Mouse (Mus musculus): ENCODE measurements around the gene Anp32e. TPM values are rescaled to one million over a fixed set of nuclear protein-coding genes. Genes with fewer than 3 reads are reported as not detected.
A peak's percentile ranks its signal among the peaks of the same experiment; 100 is the strongest.

Anp32e gene
- polyA plus RNA-seq (2012; rRNA removed) (39.5 and 104 TPM in 2 replicates), polyA plus RNA-seq (2014; fragmentation: Nextera tagmentation; extraction: Ambion mirVana) (39.5 and 45.3 TPM in 2 replicates)

DNA sequence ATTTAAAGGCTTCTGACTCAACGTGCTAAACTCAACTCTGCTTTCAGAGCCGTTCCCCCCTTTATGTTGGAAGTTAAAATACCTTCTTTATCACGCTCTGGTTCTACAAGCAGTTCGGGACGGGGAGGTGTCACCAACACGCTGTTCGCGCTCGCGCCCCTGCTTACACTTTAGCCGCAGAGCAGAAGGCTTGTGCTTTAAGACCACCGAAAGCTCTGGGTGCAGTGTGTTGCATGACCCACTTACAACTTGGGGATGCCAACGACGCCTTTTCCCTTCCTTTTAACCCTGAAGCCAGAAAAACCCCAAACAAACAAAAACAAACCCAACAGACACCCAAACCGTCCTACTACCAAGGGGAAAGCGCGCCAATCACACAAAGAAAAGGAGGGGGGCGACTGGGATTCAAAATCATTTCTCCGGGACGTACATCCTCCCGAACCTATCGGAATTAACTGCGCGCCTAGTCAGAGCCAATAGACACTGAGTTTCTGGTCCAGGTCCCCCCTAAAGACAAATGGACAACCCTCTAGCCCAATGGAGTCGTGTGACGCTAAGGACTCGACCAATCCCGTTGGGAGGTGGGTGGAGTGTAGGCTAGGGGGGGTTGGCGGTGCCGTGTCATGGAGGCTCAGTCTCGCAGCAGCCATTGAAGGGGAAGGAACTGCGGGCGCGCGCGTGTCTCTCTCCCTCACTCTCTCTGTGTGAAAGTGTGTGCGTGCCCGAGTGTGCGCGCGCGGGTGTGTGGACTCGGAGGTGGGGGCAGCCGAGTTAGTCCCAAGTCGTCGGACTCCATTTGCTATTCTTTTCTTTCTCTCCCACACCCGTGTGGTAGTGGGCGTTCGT is at the start of gene Anp32e:
Gene Anp32e (plus strand): TSS at position 589 of the 846 bp plus-strand sequence.
- peaks cover 4% of the 10 kb centered on the region for H3K36me3 ChIP-seq (replicated peaks; ENCODE audit: control insufficient read depth, insufficient read depth, low read depth)
- H3K4me3 ChIP-seq (ENCODE audit: insufficient read depth in 1 of 2, low read depth in 2 of 2, low read length in 2 of 2), result peak within 1 kb of the TSS; percentile 96 to 99
- H3K27ac ChIP-seq, result peak within 1 kb of the TSS; percentile 93
- under 1% methylated on average over 49 of the region's 49 CpGs for WGBS (ENCODE audit: insufficient replicate concordance)
- no peaks in the 10 kb centered on the region for H3K27me3 ChIP-seq (ENCODE audit: control insufficient read depth, insufficient read depth, low read length)
- H3K4me2 ChIP-seq (ENCODE audit: low read depth), result peak within 1 kb of the TSS; percentile 92
- peak; percentile 99 to 100 (median 100) for DNase-seq (ENCODE audit: low read depth in 3 of 3, low spot score in 3 of 3)
- H3K9ac ChIP-seq (replicated peaks), result peak within 1 kb of the TSS; percentile 100
- TF ChIP-seq EP300 (IDR thresholded peaks at IDR 0.05; ENCODE audit: low read depth) (peak; percentile 54; the same call in 1 of the 2 replicates), CTCF (IDR thresholded peaks at IDR 0.05; ENCODE audit: low read depth) (no peak)
- no peaks in the 10 kb centered on the region for H3K9me3 ChIP-seq (ENCODE audit: control insufficient read depth, low read length)
- ATAC-seq (ENCODE audit: insufficient read depth), result peak; percentile 99
- H3K4me1 ChIP-seq (replicated peaks; ENCODE audit: control insufficient read depth in 2 of 2, insufficient read depth in 2 of 2, low read length in 1 of 2), result peaks cover 14 to 19% of the 10 kb centered on the region in 2 experiments

DNA sequence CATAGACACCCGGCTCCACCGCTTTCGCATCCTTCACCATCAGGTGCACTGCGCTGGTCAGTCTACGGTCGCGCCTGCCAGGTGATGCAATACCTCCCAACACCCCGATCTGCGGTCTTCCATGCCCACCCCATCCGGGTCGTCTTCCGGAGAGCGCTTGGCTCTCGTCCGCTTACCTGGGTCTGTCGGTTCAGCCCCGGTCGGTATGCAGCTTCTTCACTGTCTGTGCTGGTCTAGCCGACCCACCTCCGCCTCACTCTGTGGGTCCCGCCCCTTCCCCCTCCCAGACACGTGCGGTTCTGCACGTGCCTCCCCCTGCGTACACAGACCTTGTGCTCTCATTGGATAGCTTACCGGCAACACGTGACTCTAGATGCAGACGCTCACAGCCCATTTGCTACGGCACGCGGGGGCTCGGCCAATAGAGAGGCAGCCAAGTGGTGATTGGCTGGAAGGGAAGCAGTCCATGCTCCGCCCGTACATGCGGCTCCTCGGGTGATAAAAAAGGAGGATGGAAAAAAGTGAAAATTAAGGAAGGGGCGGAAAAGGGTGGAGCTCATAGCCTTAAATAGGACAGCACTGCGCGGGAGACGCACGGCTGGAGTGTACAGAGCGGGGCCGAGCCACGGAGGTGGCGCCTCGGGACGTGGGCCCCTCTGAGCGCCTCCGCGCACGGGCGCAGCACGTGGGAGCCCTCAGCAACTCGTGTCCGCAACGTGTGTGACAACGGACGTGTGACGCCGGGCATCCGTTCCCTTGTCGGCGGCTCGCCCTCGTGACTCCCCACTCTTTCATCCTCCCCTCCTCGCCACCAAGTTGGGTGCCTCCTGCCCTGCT is 46.8 kb upstream of the Anp32e start, which contains the start of gene Ciart:
Gene Ciart (minus strand): TSS at position 273 of the 837 bp plus-strand sequence.
- TF ChIP-seq CTCF (IDR thresholded peaks at IDR 0.05; ENCODE audit: low read depth) (no peak), EP300 (IDR thresholded peaks at IDR 0.05; ENCODE audit: low read depth) (no peak)
- peak within 1 kb of the TSS; percentile 86 for H3K4me2 ChIP-seq (ENCODE audit: low read depth)
- no peak within 1 kb of the TSS; the same call in none of the 2 replicates for H3K9ac ChIP-seq (replicated peaks)
- H3K9me3 ChIP-seq (ENCODE audit: control insufficient read depth, low read length), result no peaks in the 10 kb centered on the region
- peak within 1 kb of the TSS; percentile 42 to 49 for H3K4me3 ChIP-seq (ENCODE audit: insufficient read depth in 1 of 2, low read depth in 2 of 2, low read length in 2 of 2)
- ATAC-seq (ENCODE audit: insufficient read depth) (peak; percentile 95), DNase-seq (ENCODE audit: low read depth in 3 of 3, low spot score in 3 of 3) (peak; percentile 79 to 82 (median 82))
- no peaks in the 10 kb centered on the region for H3K36me3 ChIP-seq (replicated peaks; ENCODE audit: control insufficient read depth, insufficient read depth, low read depth)
- under 1% methylated on average over 66 of the region's 66 CpGs for WGBS (ENCODE audit: insufficient replicate concordance)
- peaks cover 9 to 12% of the 10 kb centered on the region in 2 experiments for H3K4me1 ChIP-seq (replicated peaks; ENCODE audit: control insufficient read depth in 2 of 2, insufficient read depth in 2 of 2, low read length in 1 of 2)
- no peak within 1 kb of the TSS for H3K27ac ChIP-seq
- peaks cover 10% of the 10 kb centered on the region for H3K27me3 ChIP-seq (ENCODE audit: control insufficient read depth, insufficient read depth, low read length)

DNA sequence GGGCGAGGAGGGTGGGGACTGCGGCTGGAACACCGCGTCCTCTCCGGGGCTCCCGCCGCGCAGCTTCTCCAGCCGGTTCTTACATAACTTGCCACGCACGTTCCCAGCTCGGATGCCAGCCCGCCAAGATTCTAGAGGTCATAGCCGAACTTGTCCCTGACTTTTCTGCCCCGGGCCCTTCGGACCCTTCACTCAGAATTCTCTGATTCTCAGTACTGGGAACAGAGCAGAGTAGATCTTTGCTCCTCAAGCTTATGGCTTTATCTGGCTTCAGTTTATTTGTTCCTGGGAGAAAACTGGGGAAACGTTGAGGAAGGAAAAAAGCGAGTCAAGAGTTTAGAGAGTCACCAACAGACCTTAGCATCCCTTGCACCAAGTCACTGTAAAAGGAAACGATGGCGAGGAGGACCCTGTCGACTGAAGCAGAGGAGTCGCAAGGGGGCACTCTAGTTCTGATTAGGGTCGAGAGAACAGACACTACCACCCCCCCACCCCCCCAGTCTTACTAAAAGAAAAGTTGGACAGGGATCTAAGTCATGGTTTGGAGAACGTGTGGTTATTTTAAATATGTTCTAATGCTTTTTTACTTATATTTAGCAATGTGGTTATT is 46.1 kb upstream of the Anp32e start:
- no peak overlapping the region; the same call in 1 of the 2 replicates for H3K9ac ChIP-seq (replicated peaks)

DNA sequence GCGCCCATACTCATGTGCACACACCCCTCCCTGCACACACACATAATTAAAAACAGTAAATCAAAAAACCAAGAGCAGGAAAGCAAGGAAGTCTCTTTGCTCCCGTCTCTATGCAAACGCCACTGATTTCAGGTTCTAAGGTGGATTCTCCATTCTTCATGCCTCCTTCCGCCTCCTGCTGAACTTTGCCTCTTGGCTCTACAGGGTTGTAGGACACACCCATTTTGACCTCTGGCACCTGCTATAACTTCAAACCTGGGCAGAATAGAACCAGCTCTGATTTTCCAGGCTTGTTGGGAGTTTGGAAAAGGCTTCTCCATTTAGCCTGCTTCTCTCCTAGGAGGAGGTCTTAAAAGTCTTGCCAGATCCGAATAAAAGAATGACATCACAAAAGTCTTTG is 44.6 kb upstream of the Anp32e start:
- ATAC-seq (ENCODE audit: insufficient read depth), result no peak
- no peak overlapping the region for H3K9ac ChIP-seq (replicated peaks)
- H3K4me2 ChIP-seq (ENCODE audit: low read depth), result no peak overlapping the region
- no peak overlapping the region for H3K27ac ChIP-seq
- no peaks in the 10 kb centered on the region for H3K9me3 ChIP-seq (ENCODE audit: control insufficient read depth, low read length)
- no peak for DNase-seq (ENCODE audit: low read depth in 3 of 3, low spot score in 3 of 3)
- peaks cover 9 to 12% of the 10 kb centered on the region in 2 experiments for H3K4me1 ChIP-seq (replicated peaks; ENCODE audit: control insufficient read depth in 2 of 2, insufficient read depth in 2 of 2, low read length in 1 of 2)
- no peaks in the 10 kb centered on the region for H3K36me3 ChIP-seq (replicated peaks; ENCODE audit: control insufficient read depth, insufficient read depth, low read depth)
- 70% methylated on average over 5 of the region's 5 CpGs for WGBS (ENCODE audit: insufficient replicate concordance)
- no peak for TF ChIP-seq EP300 (IDR thresholded peaks at IDR 0.05; ENCODE audit: low read depth)
- no peak for TF ChIP-seq CTCF (IDR thresholded peaks at IDR 0.05; ENCODE audit: low read depth)
- peaks cover 10% of the 10 kb centered on the region for H3K27me3 ChIP-seq (ENCODE audit: control insufficient read depth, insufficient read depth, low read length)
- no peak overlapping the region for H3K4me3 ChIP-seq (ENCODE audit: insufficient read depth in 1 of 2, low read depth in 2 of 2, low read length in 2 of 2)

More for the DNA sequence above, 46.1 kb upstream of the Anp32e start:
- ATAC-seq (ENCODE audit: insufficient read depth), result no peak
- Histone ChIP-seq H3K4me2 (ENCODE audit: low read depth) (peak overlapping the region; percentile 86), H3K27me3 (ENCODE audit: control insufficient read depth, insufficient read depth, low read length) (peaks cover 10% of the 10 kb centered on the region), H3K27ac (no peak overlapping the region), H3K36me3 (replicated peaks; ENCODE audit: control insufficient read depth, insufficient read depth, low read depth) (no peaks in the 10 kb centered on the region), H3K4me3 (ENCODE audit: insufficient read depth in 1 of 2, low read depth in 2 of 2, low read length in 2 of 2) (peak overlapping the region; percentile 21 to 49), H3K4me1 (replicated peaks; ENCODE audit: control insufficient read depth in 2 of 2, insufficient read depth in 2 of 2, low read length in 1 of 2) (peaks cover 9 to 12% of the 10 kb centered on the region in 2 experiments), H3K9me3 (ENCODE audit: control insufficient read depth, low read length) (no peaks in the 10 kb centered on the region)
- DNase-seq (ENCODE audit: low read depth in 3 of 3, low spot score in 3 of 3), result no peak
- TF ChIP-seq EP300 (IDR thresholded peaks at IDR 0.05; ENCODE audit: low read depth) (no peak), CTCF (IDR thresholded peaks at IDR 0.05; ENCODE audit: low read depth) (peak; percentile 52)
- WGBS (ENCODE audit: insufficient replicate concordance), result 2% methylated on average over 24 of the region's 24 CpGs
